Mouse (Mus musculus) megakaryocyte, embryonic 14.5 days (primary cell): ENCODE measurements at regions not wholly inside any gene's neighbourhood (a gene's known extent, or its start where the extent isn't known, plus 50 kb on each side); places are given as distances from the start of the nearest gene placed in this dataset.

Experiments
- H3K27me3 ChIP-seq: replicated peaks from 2 replicates; pipeline ENCODE3; 2012; ENCODE audit warnings: inconsistent platforms
- H3K36me3 ChIP-seq: replicated peaks from 2 replicates; pipeline ENCODE3; 2012; ENCODE audit warnings: low read length, inconsistent platforms, mixed read lengths
- H3K4me1 ChIP-seq: 2 replicates; pipeline ENCODE4 v1.6.1; 2012; ENCODE audit warnings: inconsistent platforms
- H3K4me3 ChIP-seq: replicated peaks from 2 replicates; pipeline ENCODE3; 2012; ENCODE audit warnings: moderate library complexity, mild to moderate bottlenecking, inconsistent platforms
- H3K9me3 ChIP-seq: 2 replicates; pipeline ENCODE4 v1.6.1; 2012; ENCODE audit warnings: inconsistent platforms
- FLI1 ChIP-seq: IDR thresholded peaks from 2 replicates; pipeline ENCODE4 v1.6.1; 2012; ENCODE audit warnings: low read length, inconsistent platforms, mixed read lengths
- GATA1 ChIP-seq: IDR thresholded peaks from 3 replicates; pipeline ENCODE4 v1.6.1; 2012; ENCODE audit warnings: mixed read lengths, low read length, inconsistent platforms, borderline replicate concordance

GRCm38 (mm10) chr1:156999272-156999671, 59.8 kb upstream of the Ralgps2 start:
- H3K4me1 ChIP-seq = peaks cover 73% of the 10 kb centered on the region
- H3K36me3 ChIP-seq = no peaks in the 10 kb centered on the region
- H3K27me3 ChIP-seq = no peaks in the 10 kb centered on the region
- H3K9me3 ChIP-seq = no peaks in the 10 kb centered on the region
- no peak overlapping the region for H3K4me3 ChIP-seq
- TF ChIP-seq FLI1 (no peak), GATA1 (no peak)

GRCm38 (mm10) chr1:156997476-156998305, 58.3 kb upstream of the Ralgps2 start:
- Histone ChIP-seq H3K4me1 (peaks cover 81% of the 10 kb centered on the region), H3K4me3 (no peak overlapping the region), H3K9me3 (no peaks in the 10 kb centered on the region), H3K36me3 (no peaks in the 10 kb centered on the region), H3K27me3 (no peaks in the 10 kb centered on the region)
- TF ChIP-seq FLI1 = no peak
- no peak for TF ChIP-seq GATA1

GRCm38 (mm10) chr1:156997033-156997432, 57.6 kb upstream of the Ralgps2 start:
- no peak for TF ChIP-seq GATA1
- no peak for TF ChIP-seq FLI1
- Histone ChIP-seq H3K4me1 (peaks cover 84% of the 10 kb centered on the region), H3K4me3 (no peak overlapping the region), H3K9me3 (no peaks in the 10 kb centered on the region), H3K36me3 (no peaks in the 10 kb centered on the region), H3K27me3 (no peaks in the 10 kb centered on the region)

- Histone ChIP-seq H3K4me1 (peaks cover 86% of the 10 kb centered on the region), H3K4me3 (no peak overlapping the region), H3K27me3 (no peaks in the 10 kb centered on the region), H3K9me3 (no peaks in the 10 kb centered on the region), H3K36me3 (no peaks in the 10 kb centered on the region)
- TF ChIP-seq FLI1 (no peak), GATA1 (no peak)
Observed at GRCm38 (mm10) chr1:156996084-156996880, 56.9 kb upstream of the Ralgps2 start.

DNA sequence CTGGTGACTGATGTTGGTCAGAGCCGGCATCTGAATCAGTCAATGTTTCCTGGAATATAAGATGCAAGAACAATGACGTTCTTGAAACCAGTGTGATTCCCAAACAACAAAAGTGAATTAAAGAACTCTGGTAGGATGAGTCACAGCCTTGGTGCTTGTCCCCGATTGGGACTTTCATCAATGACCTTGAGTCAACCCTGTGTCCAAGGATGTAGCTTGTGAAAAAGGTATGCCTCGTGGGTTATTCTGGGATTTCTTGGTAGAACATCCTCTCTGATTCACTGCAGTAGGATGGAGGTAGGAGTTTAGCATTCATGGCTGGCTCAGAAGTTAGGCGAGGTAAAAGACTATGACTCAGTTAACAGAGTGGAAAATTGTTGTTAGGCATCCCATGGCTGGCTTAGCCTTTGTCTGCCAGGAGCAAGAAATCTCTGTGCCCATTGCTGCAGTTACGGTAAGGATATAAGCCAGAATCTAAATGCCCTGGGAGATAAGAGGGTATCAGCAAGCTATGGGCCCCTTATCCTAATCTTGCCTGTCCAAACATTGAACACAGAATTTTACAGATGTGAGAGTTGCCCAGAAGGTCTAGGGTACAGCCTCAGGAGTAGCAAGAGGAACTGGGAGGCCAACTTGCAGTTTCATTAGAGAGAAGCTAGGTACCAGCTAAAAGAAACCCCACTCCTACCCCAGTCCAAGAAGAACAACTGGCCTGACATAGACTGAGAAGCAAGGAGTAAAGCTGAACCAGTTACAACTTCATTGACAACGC, 55.9 kb upstream of the Ralgps2 start:
- no peaks in the 10 kb centered on the region for H3K27me3 ChIP-seq
- TF ChIP-seq FLI1 (no peak), GATA1 (no peak)
- H3K4me3 ChIP-seq = no peak overlapping the region
- H3K36me3 ChIP-seq = no peaks in the 10 kb centered on the region
- H3K4me1 ChIP-seq = peaks cover 86% of the 10 kb centered on the region
- no peaks in the 10 kb centered on the region for H3K9me3 ChIP-seq

- no peaks in the 10 kb centered on the region for H3K27me3 ChIP-seq
- H3K4me1 ChIP-seq = peaks cover 89% of the 10 kb centered on the region
- no peaks in the 10 kb centered on the region for H3K36me3 ChIP-seq
- no peak for TF ChIP-seq FLI1
- no peak for TF ChIP-seq GATA1
- H3K9me3 ChIP-seq = no peaks in the 10 kb centered on the region
- H3K4me3 ChIP-seq = no peak overlapping the region
Observed at GRCm38 (mm10) chr1:156994644-156995016, 55.2 kb upstream of the Ralgps2 start.

DNA sequence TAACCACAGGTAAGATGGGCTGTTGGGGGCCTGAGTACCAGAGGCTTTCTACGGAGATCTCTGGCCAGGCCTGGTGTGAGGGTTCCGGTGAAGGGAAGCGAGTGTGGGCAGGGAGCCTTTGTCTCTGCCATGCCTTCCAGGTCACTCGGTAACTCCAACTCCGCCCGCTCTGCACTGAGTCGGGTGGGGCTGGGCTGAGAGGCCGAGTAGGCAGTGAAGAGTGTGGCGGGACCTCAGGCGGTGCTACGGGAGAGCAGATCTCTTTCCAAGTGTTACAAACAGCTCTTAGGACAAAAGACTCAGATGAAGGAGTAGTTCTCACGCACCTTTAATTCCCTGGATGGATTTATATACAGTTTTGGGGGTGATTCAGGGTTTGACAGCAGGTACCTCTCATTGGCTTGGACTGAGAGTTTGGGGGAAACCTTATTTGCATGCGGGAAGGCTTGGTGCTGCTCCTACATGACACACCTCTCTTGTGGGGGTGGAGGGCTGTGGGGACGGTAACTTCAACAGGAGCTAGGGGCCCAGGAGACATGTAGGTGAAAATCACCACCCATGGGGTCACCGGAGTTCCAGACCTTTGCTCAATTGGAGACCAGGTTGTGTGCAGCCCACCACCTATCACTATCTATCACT, 54.7 kb upstream of the Ralgps2 start:
- TF ChIP-seq FLI1 (no peak), GATA1 (no peak)
- Histone ChIP-seq H3K9me3 (no peaks in the 10 kb centered on the region), H3K4me1 (peaks cover 94% of the 10 kb centered on the region)

DNA sequence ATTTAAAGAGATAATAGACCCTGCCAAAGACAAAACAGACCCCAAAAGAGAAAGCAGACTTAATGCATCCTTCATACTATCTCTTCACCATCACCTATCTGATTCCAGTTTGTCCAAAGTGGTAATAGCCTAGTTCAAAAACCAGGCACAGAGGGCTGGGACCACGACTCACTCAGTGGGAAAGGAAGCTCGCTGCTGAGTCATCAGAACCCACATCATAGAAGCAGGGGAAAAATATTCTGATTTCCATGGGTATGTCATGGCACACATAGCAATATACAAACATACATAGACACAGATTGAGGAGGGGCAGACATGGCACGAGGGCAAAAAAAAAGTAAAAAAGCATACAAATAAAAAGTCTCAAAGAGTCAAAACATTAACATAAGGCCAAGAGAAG, 53.7 kb upstream of the Ralgps2 start:
- Histone ChIP-seq H3K4me1 (peaks cover 95% of the 10 kb centered on the region), H3K4me3 (no peak overlapping the region), H3K27me3 (no peaks in the 10 kb centered on the region), H3K9me3 (no peaks in the 10 kb centered on the region), H3K36me3 (no peaks in the 10 kb centered on the region)
- TF ChIP-seq FLI1 (no peak), GATA1 (no peak)

More for the DNA sequence above, 54.7 kb upstream of the Ralgps2 start:
- H3K36me3 ChIP-seq = no peaks in the 10 kb centered on the region
- H3K27me3 ChIP-seq = no peaks in the 10 kb centered on the region
- no peak overlapping the region for H3K4me3 ChIP-seq

- H3K4me3 ChIP-seq = no peak overlapping the region
- TF ChIP-seq FLI1 = no peak
- TF ChIP-seq GATA1 = no peak
- H3K36me3 ChIP-seq = no peaks in the 10 kb centered on the region
- peaks cover 95% of the 10 kb centered on the region for H3K4me1 ChIP-seq
- no peaks in the 10 kb centered on the region for H3K27me3 ChIP-seq
- no peaks in the 10 kb centered on the region for H3K9me3 ChIP-seq
Observed at GRCm38 (mm10) chr1:156992536-156992935, 53.1 kb upstream of the Ralgps2 start.
